8 mouse cellular contexts compared by ENCODE assay signal in the genomic region with DNA sequence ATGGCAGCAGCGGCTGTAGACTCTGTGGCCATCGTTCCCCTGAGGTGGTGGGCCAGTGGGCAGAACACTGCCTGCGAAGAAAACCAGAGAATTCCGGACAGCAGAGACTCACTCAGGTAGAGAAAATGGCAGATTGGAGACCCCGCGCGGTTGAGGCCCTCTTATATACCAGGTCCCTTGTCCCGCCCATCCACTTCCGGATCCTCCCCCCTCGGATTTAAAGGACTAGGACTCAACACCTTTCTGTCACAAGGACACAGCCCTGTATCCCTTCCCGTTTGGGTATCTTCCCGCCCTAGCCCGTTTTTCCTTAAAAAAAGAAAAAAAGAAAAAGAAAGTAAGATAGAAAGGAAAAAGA. TPM values are rescaled to one million over a fixed set of nuclear protein-coding genes. Genes with fewer than 3 reads are reported as not detected.
DNase-seq lines count a peak whose midpoint lies in the region; ATAC-seq and TF ChIP-seq lines count a peak whose summit lies in the region.

No protein-coding gene starts in this region.

- DNase-seq in R1 (ENCODE audit: low read depth, low spot score) = peak; percentile 92
- peak; percentile 93 for DNase-seq in cerebellum, postnatal 14 days
- peak; percentile 82 to 88 for DNase-seq in frontal cortex, postnatal 14 days (ENCODE audit: low spot score in 2 of 2)
- DNase-seq in layer of hippocampus, postnatal 10 days (ENCODE audit: low spot score in 2 of 2) = peak; percentile 91
- DNase-seq in lung, postnatal 0 days (ENCODE audit: low spot score) = peak; percentile 96
- peak; percentile 85 for DNase-seq in ovary, postnatal 36 days (ENCODE audit: low spot score)
- DNase-seq in thymus, postnatal 25 days = peak; percentile 95

- peaks cover 10% of the 10 kb centered on the region; the same call in 1 of the 2 replicates for H3K36me3 ChIP-seq in hindbrain, embryonic 12.5 days
- H3K36me3 ChIP-seq in lung, postnatal 0 days (ENCODE audit: insufficient read depth, low read length) = no peaks in the 10 kb centered on the region

- peaks cover 15% of the 10 kb centered on the region for H3K4me1 ChIP-seq in hindbrain, embryonic 12.5 days
- H3K4me1 ChIP-seq in lung, postnatal 0 days (ENCODE audit: insufficient read depth, low read depth, low read length) = no peaks in the 10 kb centered on the region

- H3K9ac ChIP-seq in hindbrain, embryonic 12.5 days = peak overlapping the region; percentile 85
- peak overlapping the region; percentile 68 for H3K9ac ChIP-seq in lung, postnatal 0 days (replicated peaks; ENCODE audit: low read depth)

- peak overlapping the region; percentile 88 for H3K4me3 ChIP-seq in hindbrain, embryonic 12.5 days
- peak overlapping the region; percentile 99 for H3K4me3 ChIP-seq in lung, postnatal 0 days (ENCODE audit: low read depth, low read length)

- H3K9me3 ChIP-seq in hindbrain, embryonic 12.5 days (replicated peaks) = no peaks in the 10 kb centered on the region
- H3K9me3 ChIP-seq in lung, postnatal 0 days (ENCODE audit: low read length) = no peaks in the 10 kb centered on the region

- ATAC-seq in hindbrain, embryonic 12.5 days (ENCODE audit: low FRiP score) = peak; percentile 96
- peak; percentile 95 for ATAC-seq in lung, postnatal 0 days

- TF ChIP-seq EP300 in lung, postnatal 0 days (IDR thresholded peaks at IDR 0.05) = no peak

- H3K27ac ChIP-seq in hindbrain, embryonic 12.5 days = peak overlapping the region; percentile 94
- H3K27ac ChIP-seq in lung, postnatal 0 days (ENCODE audit: low read length) = peak overlapping the region; percentile 92

- no peak for TF ChIP-seq CTCF in lung, postnatal 0 days (IDR thresholded peaks at IDR 0.05)

- H3K4me2 ChIP-seq in hindbrain, embryonic 12.5 days (replicated peaks) = peak overlapping the region; percentile 67
- peak overlapping the region; percentile 55 for H3K4me2 ChIP-seq in lung, postnatal 0 days (replicated peaks; ENCODE audit: low read depth, low read length)

- 0% methylated on average over 13 of the region's 13 CpGs for WGBS in hindbrain, embryonic 12.5 days
- under 1% methylated on average over 13 of the region's 13 CpGs for WGBS in lung, postnatal 0 days

- H3K27me3 ChIP-seq in hindbrain, embryonic 12.5 days = no peaks in the 10 kb centered on the region
- H3K27me3 ChIP-seq in lung, postnatal 0 days (replicated peaks; ENCODE audit: insufficient read depth, low read length) = no peaks in the 10 kb centered on the region

RNA-seq across cellular contexts. Expression of gene Nasp, which starts 0.4 kb away (rescaled TPM):
- 183 and 186 TPM in 2 replicates for polyA plus RNA-seq in hindbrain, embryonic 12.5 days (2016; fragmentation: Nextera tagmentation; extraction: Ambion mirVana)
- total RNA-seq in layer of hippocampus, postnatal 10 days (2021) = 10 to 100 TPM; 74.0 to 74.6 TPM
- polyA plus RNA-seq in lung, postnatal 0 days (2015; fragmentation: Nextera tagmentation; extraction: Ambion mirVana) = 22.5 and 24.5 TPM in 2 replicates

RNA-seq across cellular contexts. Expression of gene Akr1a1, which starts 24.1 kb away (rescaled TPM):
- polyA plus RNA-seq in hindbrain, embryonic 12.5 days (2016; fragmentation: Nextera tagmentation; extraction: Ambion mirVana) = 566 and 569 TPM in 2 replicates
- 100 to 1,000 TPM; 537 to 556 TPM for total RNA-seq in layer of hippocampus, postnatal 10 days (2021)
- polyA plus RNA-seq in lung, postnatal 0 days (2015; fragmentation: Nextera tagmentation; extraction: Ambion mirVana) = 699 and 734 TPM in 2 replicates

RNA-seq across cellular contexts. Expression of gene Ccdc17, which starts 30.9 kb away (rescaled TPM):
- 3.8 and 4.8 TPM in 2 replicates for polyA plus RNA-seq in hindbrain, embryonic 12.5 days (2016; fragmentation: Nextera tagmentation; extraction: Ambion mirVana)
- 1 to 10 TPM; 3.0 to 3.3 TPM for total RNA-seq in layer of hippocampus, postnatal 10 days (2021)
- polyA plus RNA-seq in lung, postnatal 0 days (2015; fragmentation: Nextera tagmentation; extraction: Ambion mirVana) = 46.2 and 47.5 TPM in 2 replicates

RNA-seq across cellular contexts. Expression of gene Prdx1, which starts 58.0 kb away (rescaled TPM):
- polyA plus RNA-seq in hindbrain, embryonic 12.5 days (2016; fragmentation: Nextera tagmentation; extraction: Ambion mirVana) = 731 and 767 TPM in 2 replicates
- 100 to 1,000 TPM; 174 to 189 TPM for total RNA-seq in layer of hippocampus, postnatal 10 days (2021)
- polyA plus RNA-seq in lung, postnatal 0 days (2015; fragmentation: Nextera tagmentation; extraction: Ambion mirVana) = 1,065 and 1,091 TPM in 2 replicates

Comparison
In these comparisons a context has a peak if more than half of its experiments do, and no peak if none do; other contexts are left out.
1. Peak in every context shown above with its lines: DNase-seq, ATAC-seq, H3K4me3 ChIP-seq and H3K27ac ChIP-seq.